In genomic region chr2:121414139-121414685, GRCm38 (mm10) we compare ENCODE assay signal across 9 mouse cellular contexts. TPM values are rescaled to one million over a fixed set of nuclear protein-coding genes. Genes with fewer than 3 reads are reported as not detected.
DNase-seq lines count a peak whose midpoint lies in the region; ATAC-seq and TF ChIP-seq lines count a peak whose summit lies in the region.
"Had no signal": no experiment of that assay in that cellular context is flagged by ENCODE, and none has a peak within 500 bp of the region (broad histone marks: within the 10 kb centered on the region; RNA-seq: fewer than 3 reads in every experiment).

No protein-coding gene starts in this region.

- peak overlapping the region; percentile 91 for H3K9ac ChIP-seq in hindbrain, embryonic 11.5 days (ENCODE audit: low read depth, low read length)
- H3K9ac ChIP-seq in liver, embryonic 13.5 days: peak overlapping the region; percentile 99

- WGBS in hindbrain, embryonic 11.5 days: under 1% methylated on average over 30 of the region's 32 CpGs
- 0% methylated on average over 32 of the region's 32 CpGs for WGBS in liver, embryonic 13.5 days (ENCODE audit: insufficient replicate concordance)

- no peak for DNase-seq in left cerebral cortex, adult 2 months (ENCODE audit: extremely low spot score in 1 of 2, low spot score in 2 of 2)
- no peak for DNase-seq in left cerebral cortex, postnatal 36 days (ENCODE audit: low spot score in 2 of 2)
- peak; percentile 54 for DNase-seq in Muller cell, postnatal 12 days (ENCODE audit: inconsistent ontology term)
- peak; percentile 31 for DNase-seq in embryo, embryonic 11.5 days (ENCODE audit: low read depth, low spot score)
- DNase-seq in hindbrain, embryonic 11.5 days (ENCODE audit: low spot score): peak; percentile 61
- DNase-seq in liver, embryonic 13.5 days: peak; percentile 40
- peak; percentile 43 to 50 for DNase-seq in natural killer cell, adult 2 months (ENCODE audit: low spot score in 2 of 2)
- no peak for DNase-seq in right cerebral cortex, postnatal 14 days

- H3K4me1 ChIP-seq in hindbrain, embryonic 11.5 days (replicated peaks; ENCODE audit: control insufficient read depth, insufficient read depth, low read length): peaks cover 3% of the 10 kb centered on the region; the same call in 1 of the 2 replicates
- H3K4me1 ChIP-seq in liver, embryonic 13.5 days (replicated peaks): peaks cover 59% of the 10 kb centered on the region

- peak overlapping the region; percentile 45 for H3K4me2 ChIP-seq in hindbrain, embryonic 11.5 days (replicated peaks; ENCODE audit: low read depth, low read length)
- H3K4me2 ChIP-seq in liver, embryonic 13.5 days: peak overlapping the region; percentile 88

- H3K36me3 ChIP-seq in hindbrain, embryonic 11.5 days (ENCODE audit: control insufficient read depth, insufficient read depth, low read length): no peaks in the 10 kb centered on the region
- H3K36me3 ChIP-seq in liver, embryonic 13.5 days: peaks cover 30% of the 10 kb centered on the region

- H3K27ac ChIP-seq in left cerebral cortex, adult 2 months: peak overlapping the region; percentile 98
- peak overlapping the region; percentile 90 for H3K27ac ChIP-seq in hindbrain, embryonic 11.5 days (ENCODE audit: low read depth, low read length)
- H3K27ac ChIP-seq in liver, embryonic 13.5 days: peak overlapping the region; percentile 95

- no peaks in the 10 kb centered on the region for H3K9me3 ChIP-seq in hindbrain, embryonic 11.5 days (ENCODE audit: control insufficient read depth, low read length)
- H3K9me3 ChIP-seq in liver, embryonic 13.5 days (replicated peaks): no peaks in the 10 kb centered on the region

- H3K4me3 ChIP-seq in left cerebral cortex, adult 2 months: peak overlapping the region; percentile 90
- H3K4me3 ChIP-seq in hindbrain, embryonic 11.5 days (ENCODE audit: low read depth, low read length): peak overlapping the region; percentile 80
- H3K4me3 ChIP-seq in liver, embryonic 13.5 days (replicated peaks): peak overlapping the region; percentile 98

- ATAC-seq in hindbrain, embryonic 11.5 days (ENCODE audit: low FRiP score): peak; percentile 57
- peak; percentile 70 for ATAC-seq in liver, embryonic 13.5 days (ENCODE audit: low read depth)

- no peaks in the 10 kb centered on the region for H3K27me3 ChIP-seq in hindbrain, embryonic 11.5 days (ENCODE audit: control insufficient read depth, insufficient read depth, low read length)
- no peaks in the 10 kb centered on the region for H3K27me3 ChIP-seq in liver, embryonic 13.5 days

- no peak for TF ChIP-seq CTCF in left cerebral cortex, adult 2 months (IDR thresholded peaks at IDR 0.05)

- intact Hi-C loops in left cerebral cortex, adult 2 months (cut with DNase I): no loop called here
- intact Hi-C loops in left cerebral cortex, postnatal 36 days (cut with DNase I): loop anchor here (5.0 kb wide), 1 partner anchor 33 kb away; the partner anchor contains the start of gene Serf2

RNA-seq across cellular contexts. Expression of gene Catsper2, which starts 0.6 kb away (rescaled TPM):
- 1 to 10 TPM; 3.6 to 4.2 TPM for total RNA-seq in left cerebral cortex, adult 2 months (2021)
- total RNA-seq in left cerebral cortex, postnatal 36 days (2021): 1 to 10 TPM; 3.4 to 5.3 TPM
- polyA plus RNA-seq in hindbrain, embryonic 11.5 days (2014; fragmentation: Nextera tagmentation; extraction: Ambion mirVana): 1.9 and 2.7 TPM in 2 replicates
- polyA plus RNA-seq in liver, embryonic 13.5 days (2015; fragmentation: Nextera tagmentation; extraction: Ambion mirVana): 0.52 and 0.76 TPM in 2 replicates

RNA-seq across cellular contexts. Expression of gene Pdia3, which starts 0.6 kb away (rescaled TPM):
- total RNA-seq in left cerebral cortex, adult 2 months (2021): 100 to 1,000 TPM; 170 to 202 TPM
- 100 to 1,000 TPM; 172 to 201 TPM for total RNA-seq in left cerebral cortex, postnatal 36 days (2021)
- 470 and 556 TPM in 2 replicates for polyA plus RNA-seq in hindbrain, embryonic 11.5 days (2014; fragmentation: Nextera tagmentation; extraction: Ambion mirVana)
- polyA plus RNA-seq in liver, embryonic 13.5 days (2015; fragmentation: Nextera tagmentation; extraction: Ambion mirVana): 291 and 374 TPM in 2 replicates

RNA-seq across cellular contexts. Expression of gene Strc, which starts 27.2 kb away (rescaled TPM):
- total RNA-seq in left cerebral cortex, adult 2 months (2021): under 1 TPM; 0.11 to 0.12 TPM
- under 1 TPM; 0.23 to 0.30 TPM for total RNA-seq in left cerebral cortex, postnatal 36 days (2021)
- polyA plus RNA-seq in hindbrain, embryonic 11.5 days (2014; fragmentation: Nextera tagmentation; extraction: Ambion mirVana): not detected in 2 replicates
- not detected in 2 replicates for polyA plus RNA-seq in liver, embryonic 13.5 days (2015; fragmentation: Nextera tagmentation; extraction: Ambion mirVana)

RNA-seq across cellular contexts. Expression of gene Ell3, which starts 29.9 kb away (rescaled TPM):
- not detected for total RNA-seq in left cerebral cortex, adult 2 months (2021)
- under 1 TPM in 1 of 2 experiments, not detected in 1; 0.20 TPM for total RNA-seq in left cerebral cortex, postnatal 36 days (2021)
- 3.1 and 3.7 TPM in 2 replicates for polyA plus RNA-seq in hindbrain, embryonic 11.5 days (2014; fragmentation: Nextera tagmentation; extraction: Ambion mirVana)
- polyA plus RNA-seq in liver, embryonic 13.5 days (2015; fragmentation: Nextera tagmentation; extraction: Ambion mirVana): 1.6 and 2.0 TPM in 2 replicates
- total RNA-seq: layer of hippocampus, postnatal 14 days had no signal

RNA-seq across cellular contexts. Expression of gene Serf2, which starts 34.8 kb away (rescaled TPM):
- 100 to 1,000 TPM; 152 to 164 TPM for total RNA-seq in left cerebral cortex, adult 2 months (2021)
- total RNA-seq in left cerebral cortex, postnatal 36 days (2021): 100 to 1,000 TPM; 171 to 191 TPM
- 457 and 490 TPM in 2 replicates for polyA plus RNA-seq in hindbrain, embryonic 11.5 days (2014; fragmentation: Nextera tagmentation; extraction: Ambion mirVana)
- polyA plus RNA-seq in liver, embryonic 13.5 days (2015; fragmentation: Nextera tagmentation; extraction: Ambion mirVana): 269 and 300 TPM in 2 replicates

Comparison
In these comparisons a context has a peak if more than half of its experiments do, and no peak if none do; other contexts are left out.
1. DNase-seq: peak in Muller cell, postnatal 12 days (single experiment), embryo, embryonic 11.5 days (single experiment), hindbrain, embryonic 11.5 days (single experiment), liver, embryonic 13.5 days (single experiment) and natural killer cell, adult 2 months (2 of 2); none in left cerebral cortex, adult 2 months (0 of 2), left cerebral cortex, postnatal 36 days (0 of 2) and right cerebral cortex, postnatal 14 days (single experiment).
2. Peak in every context shown above with its lines, with median percentiles within 50 percentile points of each other: H3K27ac ChIP-seq and H3K4me3 ChIP-seq.